Mouse (Mus musculus) heart, embryonic 16.5 days (tissue): ENCODE data around the gene Atp2b2. TPM values are rescaled to one million over a fixed set of nuclear protein-coding genes. Genes with fewer than 3 reads are reported as not detected.

Experiments
- ATAC-seq: fragments of 200-750 bp; cut with Nextera tagmentation; replicated peaks from 2 replicates; pipeline ENCODE4 v1.8.0; 2017; ENCODE audit warnings: moderate number of reproducible peaks; ENCODE audit not compliant: insufficient read depth, low FRiP score; ENCODE audit errors: extremely low read depth
- H3K27ac ChIP-seq: fragments of 300-500 bp; sonication (generic); 2 replicates; pipeline ENCODE4 v1.5.1; 2014; ENCODE audit warnings: mild to moderate bottlenecking, low read length, control low read depth, moderate library complexity
- H3K27me3 ChIP-seq: fragments of 300-500 bp; sonication (generic); 2 replicates; pipeline ENCODE4 v1.6.1; 2014; ENCODE audit warnings: low read length, mixed read lengths; ENCODE audit not compliant: control insufficient read depth, insufficient read depth
- H3K36me3 ChIP-seq: fragments of 300-500 bp; sonication (generic); 2 replicates; pipeline ENCODE4 v1.6.1; 2014; ENCODE audit not compliant: control insufficient read depth, insufficient read depth
- H3K4me1 ChIP-seq: fragments of 300-500 bp; sonication (generic); 2 replicates; pipeline ENCODE4 v1.6.1; 2014; ENCODE audit warnings: low read length, mixed read lengths; ENCODE audit not compliant: control insufficient read depth, insufficient read depth
- H3K4me2 ChIP-seq: fragments of 300-500 bp; sonication (generic); 2 replicates; pipeline ENCODE4 v1.6.1; 2014; ENCODE audit warnings: low read depth, mild to moderate bottlenecking, control low read depth, low read length
- H3K4me3 ChIP-seq: fragments of 300-500 bp; sonication (generic); 2 replicates; pipeline ENCODE4 v1.5.1; 2014; ENCODE audit warnings: mild to moderate bottlenecking, control low read depth, low read length
- H3K9ac ChIP-seq: fragments of 300-500 bp; sonication (generic); 2 replicates; pipeline ENCODE4 v1.6.1; 2014; ENCODE audit warnings: low read length, control low read depth
- H3K9me3 ChIP-seq: fragments of 300-500 bp; sonication (generic); replicated peaks from 2 replicates; pipeline ENCODE4 v1.6.1; 2016; ENCODE audit warnings: low read length; ENCODE audit not compliant: control insufficient read depth
- WGBS: fragments of 180-500 bp; shearing (Covaris S2); extraction: QIAGEN DNeasy Blood & Tissue Kit; methylation state at CpG from one replicate; pipeline ENCODE4 v1.1.7; 2014; 5-methylcytosine and 5-hydroxymethylcytosine counted together
- polyA plus RNA-seq: library from polyadenylated mRNA; unstranded; fragments of >200 nt; fragmentation: Nextera tagmentation; extraction: Ambion mirVana; gene quantifications from 2 replicates; pipeline ENCODE4 v1.2.1, GENCODE M21; 2015

The Atp2b2 gene
- polyA plus RNA-seq, 1 experiment from 2014 or later, result 0.12 TPM

DNA sequence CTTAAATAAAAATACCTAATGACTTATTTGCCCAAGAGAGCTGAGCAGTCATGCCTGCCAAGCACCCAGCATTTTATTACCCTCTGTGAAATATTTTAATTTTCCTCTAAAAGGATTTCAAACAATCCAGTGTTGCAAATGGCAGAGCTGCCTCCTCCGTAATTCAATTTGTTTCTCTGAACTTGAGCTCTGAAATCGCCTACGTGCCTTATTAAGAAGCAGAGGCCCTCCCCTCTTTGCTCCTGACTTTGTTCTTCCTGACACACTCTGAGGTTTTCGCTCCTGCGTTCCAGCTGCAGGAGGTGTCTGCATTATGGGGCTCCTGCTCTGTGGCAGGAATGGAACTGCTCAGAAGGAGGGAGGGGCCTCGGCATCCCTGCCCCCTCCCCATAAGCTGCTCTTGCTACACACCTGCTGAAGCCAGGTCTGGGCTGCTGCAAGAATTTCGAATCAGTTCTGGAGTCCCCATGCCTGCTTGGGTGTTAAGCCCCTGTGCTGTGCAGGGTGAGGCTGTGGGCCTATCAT is 264.1 kb downstream of the Atp2b2 start:
- no peak overlapping the region for H3K4me3 ChIP-seq
- H3K9ac ChIP-seq, result no peak overlapping the region
- H3K4me2 ChIP-seq, result no peak overlapping the region
- no peaks in the 10 kb centered on the region for H3K4me1 ChIP-seq
- no peaks in the 10 kb centered on the region for H3K27me3 ChIP-seq
- WGBS, result 62% methylated on average over 7 of the region's 7 CpGs
- no peaks in the 10 kb centered on the region for H3K36me3 ChIP-seq
- no peaks in the 10 kb centered on the region for H3K9me3 ChIP-seq
- H3K27ac ChIP-seq, result no peak overlapping the region
- no peak for ATAC-seq

GRCm38 (mm10) chr6:113768804-113769203 is 273.6 kb downstream of the Atp2b2 start:
- H3K4me2 ChIP-seq, result no peak overlapping the region
- no peak for ATAC-seq

DNA sequence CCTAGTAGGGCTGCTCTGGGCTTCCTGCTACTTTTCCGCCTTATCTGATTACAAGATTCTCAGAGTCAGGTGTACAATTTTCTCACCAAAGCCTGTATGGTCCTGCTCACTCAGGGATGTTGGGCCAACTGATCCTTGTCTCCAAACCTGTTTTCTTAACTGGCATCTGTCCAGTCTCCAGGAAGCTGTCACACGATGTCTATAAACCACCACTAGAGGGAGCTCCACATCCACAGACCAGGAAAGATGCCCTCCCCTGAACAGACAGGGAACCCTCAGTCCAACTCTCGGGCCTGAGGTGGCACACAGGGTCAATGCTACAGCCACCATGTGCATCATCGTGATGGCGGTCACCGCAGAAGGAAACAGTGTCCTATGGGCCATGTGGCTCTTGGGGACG is 280.8 kb downstream of the Atp2b2 start:
- WGBS, result 18% methylated on average over 7 of the region's 7 CpGs
- Histone ChIP-seq H3K4me1 (no peaks in the 10 kb centered on the region), H3K27me3 (0 out of 2 replicates have a peak, but pooled peaks cover 4% of the 10 kb centered on the region), H3K4me2 (no peak overlapping the region), H3K9me3 (no peaks in the 10 kb centered on the region), H3K36me3 (no peaks in the 10 kb centered on the region), H3K4me3 (no peak overlapping the region), H3K27ac (no peak overlapping the region), H3K9ac (no peak overlapping the region)
- ATAC-seq, result no peak

More at GRCm38 (mm10) chr6:113768804-113769203, 273.6 kb downstream of the Atp2b2 start:
- Histone ChIP-seq H3K27ac (no peak overlapping the region), H3K9me3 (no peaks in the 10 kb centered on the region), H3K27me3 (no peaks in the 10 kb centered on the region), H3K4me1 (no peaks in the 10 kb centered on the region), H3K4me3 (no peak overlapping the region), H3K36me3 (no peaks in the 10 kb centered on the region), H3K9ac (no peak overlapping the region)
- WGBS, result 52% methylated on average over 11 of the region's 11 CpGs

- Histone ChIP-seq H3K9me3 (no peaks in the 10 kb centered on the region), H3K4me1 (no peaks in the 10 kb centered on the region), H3K4me3 (no peak overlapping the region), H3K4me2 (no peak overlapping the region), H3K27me3 (peaks cover 33% of the 10 kb centered on the region), H3K9ac (no peak overlapping the region), H3K27ac (no peak overlapping the region), H3K36me3 (no peaks in the 10 kb centered on the region)
- ATAC-seq, result no peak
- 55% methylated on average over 17 of the region's 17 CpGs for WGBS
Observed at GRCm38 (mm10) chr6:113749119-113749685, 293.2 kb downstream of the Atp2b2 start.

DNA sequence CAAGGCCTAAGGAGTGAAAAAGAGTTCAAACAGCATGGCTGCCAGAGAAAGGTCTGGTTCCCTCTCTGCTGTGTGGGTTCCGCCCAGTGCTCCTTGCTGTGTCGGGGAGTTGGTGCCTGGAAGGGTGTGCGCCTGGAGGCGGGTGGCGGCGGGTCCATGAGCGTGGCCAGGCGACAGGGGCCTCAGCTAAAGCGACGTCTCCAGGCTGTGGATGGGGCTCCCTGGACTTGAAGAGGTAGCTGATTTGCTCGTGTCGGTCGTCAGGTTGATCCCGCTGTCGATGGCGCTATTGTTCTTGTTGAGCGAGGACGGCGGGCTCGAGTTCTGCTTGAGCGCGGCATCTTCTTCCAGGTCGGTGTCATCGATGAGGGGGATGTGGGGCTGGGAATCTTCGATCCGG is 294.1 kb downstream of the Atp2b2 start:
- H3K27me3 ChIP-seq, result peaks cover 33% of the 10 kb centered on the region
- no peak for ATAC-seq
- 25% methylated on average over 26 of the region's 26 CpGs for WGBS

DNA sequence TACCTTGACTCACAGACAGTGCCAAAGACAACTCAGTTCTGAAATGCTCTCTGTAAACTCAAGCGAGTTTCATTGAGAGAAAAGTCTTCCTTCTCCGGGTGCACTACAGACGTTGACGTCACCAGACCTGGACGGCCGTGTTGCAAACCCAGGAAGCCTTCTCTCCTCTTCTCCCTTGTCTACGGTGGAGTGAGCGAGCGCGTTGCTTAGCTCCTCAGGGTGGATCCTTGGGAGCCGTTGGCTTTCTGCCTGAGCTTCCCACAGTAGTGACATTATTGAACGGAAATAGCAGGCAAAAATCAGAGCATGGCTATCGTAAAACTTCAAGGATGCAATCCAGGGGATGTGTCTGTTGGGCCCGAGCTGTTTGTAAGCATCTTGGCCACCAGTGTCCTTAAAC is 295.1 kb downstream of the Atp2b2 start:
- 79% methylated on average over 14 of the region's 14 CpGs for WGBS
- no peak for ATAC-seq
- Histone ChIP-seq H3K27me3 (peaks cover 33% of the 10 kb centered on the region), H3K4me2 (no peak overlapping the region), H3K27ac (no peak overlapping the region), H3K36me3 (no peaks in the 10 kb centered on the region), H3K4me3 (no peak overlapping the region), H3K4me1 (no peaks in the 10 kb centered on the region), H3K9ac (no peak overlapping the region), H3K9me3 (no peaks in the 10 kb centered on the region)

More for the DNA sequence above, 294.1 kb downstream of the Atp2b2 start:
- H3K27ac ChIP-seq, result no peak overlapping the region
- no peaks in the 10 kb centered on the region for H3K4me1 ChIP-seq
- H3K9ac ChIP-seq, result no peak overlapping the region
- no peaks in the 10 kb centered on the region for H3K36me3 ChIP-seq
- no peaks in the 10 kb centered on the region for H3K9me3 ChIP-seq
- no peak overlapping the region for H3K4me2 ChIP-seq
- no peak overlapping the region; the same call in 1 of the 2 replicates for H3K4me3 ChIP-seq

DNA sequence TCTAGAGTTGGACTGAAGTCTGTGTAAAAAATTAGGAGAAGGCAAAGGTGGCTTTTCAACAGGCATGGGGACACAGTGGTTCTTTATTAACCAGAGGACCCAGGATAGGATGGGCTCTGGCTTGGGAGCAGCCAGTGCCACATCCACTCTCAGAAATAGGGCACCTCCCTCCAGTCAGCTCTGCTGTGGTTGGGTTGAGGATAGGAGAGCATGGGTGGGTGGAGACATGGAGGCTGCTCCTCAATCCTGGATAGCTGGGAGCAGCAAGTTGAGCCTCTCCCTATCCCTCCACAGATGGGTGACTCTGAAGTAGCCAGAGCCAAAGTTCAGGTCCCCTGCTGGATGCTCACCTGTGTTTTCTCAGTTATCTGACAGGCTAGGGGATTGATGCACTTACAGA is 297.3 kb downstream of the Atp2b2 start:
- H3K4me1 ChIP-seq, result no peaks in the 10 kb centered on the region
- H3K9me3 ChIP-seq, result no peaks in the 10 kb centered on the region
- H3K9ac ChIP-seq, result no peak overlapping the region
- H3K4me3 ChIP-seq, result no peak overlapping the region
- H3K4me2 ChIP-seq, result no peak overlapping the region
- no peak for ATAC-seq
- H3K36me3 ChIP-seq, result no peaks in the 10 kb centered on the region
- no peak overlapping the region for H3K27ac ChIP-seq
- peaks cover 27% of the 10 kb centered on the region for H3K27me3 ChIP-seq

DNA sequence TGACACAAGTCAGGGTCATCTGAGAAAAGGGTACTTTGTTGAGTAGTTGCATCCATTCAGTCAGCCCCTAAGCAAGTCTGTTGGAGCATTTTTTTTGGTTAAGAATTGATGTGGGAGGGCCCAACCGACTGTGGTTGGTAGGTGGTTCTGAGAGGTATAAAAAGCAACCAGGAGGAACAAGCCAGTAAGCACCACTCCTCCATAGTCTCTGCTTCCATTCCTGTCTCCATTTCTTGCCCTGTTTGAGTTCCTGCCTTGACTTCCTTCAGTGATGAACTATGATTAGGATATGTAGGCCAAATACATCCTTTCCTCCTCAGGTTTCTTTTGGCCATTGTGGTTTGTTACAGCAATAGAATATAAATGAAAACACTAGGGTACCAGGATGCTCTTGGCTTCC is 299.3 kb downstream of the Atp2b2 start:
- Histone ChIP-seq H3K9ac (no peak overlapping the region), H3K27me3 (peaks cover 11% of the 10 kb centered on the region), H3K4me3 (no peak overlapping the region), H3K9me3 (no peaks in the 10 kb centered on the region), H3K4me2 (no peak overlapping the region), H3K36me3 (no peaks in the 10 kb centered on the region), H3K27ac (no peak overlapping the region), H3K4me1 (peaks cover 11% of the 10 kb centered on the region)
- no peak for ATAC-seq
- 38% methylated on average over 1 of the region's 1 CpGs for WGBS

GRCm38 (mm10) chr6:113742321-113742720 is 300.1 kb downstream of the Atp2b2 start:
- WGBS, result 52% methylated on average over 1 of the region's 1 CpGs
- H3K9ac ChIP-seq, result no peak overlapping the region
- no peak overlapping the region for H3K4me3 ChIP-seq
- no peaks in the 10 kb centered on the region for H3K36me3 ChIP-seq
- H3K9me3 ChIP-seq, result no peaks in the 10 kb centered on the region
- H3K4me1 ChIP-seq, result peaks cover 11% of the 10 kb centered on the region
- H3K27me3 ChIP-seq, result peaks cover 7% of the 10 kb centered on the region; the same call in 1 of the 2 replicates
- H3K27ac ChIP-seq, result no peak overlapping the region
- H3K4me2 ChIP-seq, result no peak overlapping the region
- ATAC-seq, result no peak
